8 mouse cellular contexts compared by ENCODE assay signal in the genomic region with DNA sequence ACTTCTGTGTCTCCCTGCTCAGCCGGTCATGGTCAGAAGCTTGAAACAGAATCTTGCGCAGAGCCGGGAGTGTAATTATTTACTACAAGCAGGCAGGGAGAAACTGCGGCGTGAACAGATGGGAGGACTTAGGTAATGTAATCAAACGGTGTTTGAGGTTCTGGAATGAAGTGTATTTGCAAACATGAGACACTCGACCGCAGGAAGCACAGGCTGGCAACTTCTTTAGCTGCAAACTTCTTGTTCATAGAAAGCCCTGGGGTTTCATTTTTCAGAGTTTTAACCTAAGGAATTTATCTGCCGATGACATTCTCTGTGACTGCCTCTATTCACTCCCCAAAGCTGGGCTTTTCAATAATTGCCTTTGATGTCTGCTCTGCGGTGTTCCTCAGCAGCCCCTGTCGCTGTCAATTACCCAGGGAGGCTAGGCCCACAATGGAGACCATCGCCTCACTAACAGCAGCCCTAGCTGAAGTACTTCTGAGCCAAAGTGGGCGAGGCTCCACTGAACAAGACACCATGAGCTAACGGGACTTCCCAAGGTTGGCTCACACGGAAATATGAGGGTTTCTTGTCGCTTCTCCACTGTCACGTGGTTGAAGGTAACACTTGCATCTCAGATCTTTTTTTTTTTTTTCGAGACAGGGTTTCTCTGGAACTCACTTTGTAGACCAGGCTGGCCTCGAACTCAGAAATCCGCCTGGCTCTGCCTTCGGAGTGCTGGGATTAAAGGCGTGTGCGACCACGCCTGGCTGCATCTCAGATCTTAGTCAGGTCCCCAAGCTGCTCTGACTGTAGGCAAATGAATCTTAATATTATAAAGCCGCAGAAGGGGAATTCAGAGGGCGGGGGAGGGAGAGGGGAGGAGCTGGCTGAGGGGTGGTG. TPM values are rescaled to one million over a fixed set of nuclear protein-coding genes. Genes with fewer than 3 reads are reported as not detected.
A peak's percentile ranks its signal among the peaks of the same experiment; 100 is the strongest.
DNase-seq lines count a peak whose midpoint lies in the region; ATAC-seq and TF ChIP-seq lines count a peak whose summit lies in the region.

No protein-coding gene starts in this region.

- peak overlapping the region; percentile 55 for H3K4me2 ChIP-seq in heart, embryonic 16.5 days (ENCODE audit: low read depth, low read length)

- no peak for ATAC-seq in heart, embryonic 16.5 days (replicated peaks; ENCODE audit: extremely low read depth, insufficient read depth, low FRiP score)

- no peaks in the 10 kb centered on the region for H3K27me3 ChIP-seq in heart, embryonic 16.5 days (ENCODE audit: control insufficient read depth, insufficient read depth, low read length)

- no peaks in the 10 kb centered on the region; the same call in 1 of the 2 replicates for H3K4me1 ChIP-seq in bone marrow, adult 2 months (ENCODE audit: control insufficient read depth, insufficient read depth, low read length)
- H3K4me1 ChIP-seq in heart, embryonic 16.5 days (ENCODE audit: control insufficient read depth, insufficient read depth, low read length), result peaks cover 4% of the 10 kb centered on the region

- peak; percentile 24 for DNase-seq in adrenal gland, adult 2 months
- DNase-seq in adrenal gland, adult 18-20 months (ENCODE audit: low spot score in 2 of 2), result no peak
- peak; percentile 53 to 57 for DNase-seq in kidney, postnatal 36 days
- peak; percentile 73 for DNase-seq in mesoderm, embryonic 11.5 days (ENCODE audit: low read depth, low spot score)
- DNase-seq in testis, postnatal 10 days (ENCODE audit: low spot score), result peak; percentile 47
- DNase-seq in c-Kit-positive CD71-positive TER-119-positive erythroid progenitor cells, embryonic 14.5 days (ENCODE audit: low spot score), result no peak

- TF ChIP-seq CTCF in bone marrow, adult 2 months (IDR thresholded peaks at IDR 0.05; ENCODE audit: control insufficient read depth, insufficient read depth, low read length), result no peak

- H3K27ac ChIP-seq in bone marrow, adult 2 months (ENCODE audit: control insufficient read depth, insufficient read depth, low read depth, low read length, poor library complexity), result peak overlapping the region; percentile 48; the same call in 1 of the 2 replicates
- H3K27ac ChIP-seq in heart, embryonic 16.5 days (ENCODE audit: low read length), result no peak overlapping the region

- TF ChIP-seq POLR2A in bone marrow, adult 2 months (IDR thresholded peaks at IDR 0.05; ENCODE audit: borderline replicate concordance, control insufficient read depth, low read depth, low read length), result no peak

- 19% methylated on average over 26 of the region's 26 CpGs for WGBS in bone marrow, adult 2 months
- WGBS in heart, embryonic 16.5 days, result 37% methylated on average over 26 of the region's 26 CpGs

- peak overlapping the region; percentile 55 for H3K4me3 ChIP-seq in bone marrow, adult 2 months (replicated peaks; ENCODE audit: control insufficient read depth, low read depth, low read length)
- peak overlapping the region; percentile 36 for H3K4me3 ChIP-seq in heart, embryonic 16.5 days (ENCODE audit: low read length)

- peak overlapping the region; percentile 39 for H3K9ac ChIP-seq in heart, embryonic 16.5 days (ENCODE audit: low read length)

- no peaks in the 10 kb centered on the region for H3K9me3 ChIP-seq in heart, embryonic 16.5 days (replicated peaks; ENCODE audit: control insufficient read depth, low read length)

- no peaks in the 10 kb centered on the region for H3K36me3 ChIP-seq in heart, embryonic 16.5 days (ENCODE audit: control insufficient read depth, insufficient read depth)

RNA-seq across cellular contexts. Expression of a gene that starts 19.3 kb away (rescaled TPM):
- 10 to 100 TPM; 18.9 to 19.6 TPM for total RNA-seq in adrenal gland, adult 2 months (2021)
- 6.9 and 7.8 TPM in 2 replicates for polyA plus RNA-seq in adrenal gland, adult 2 months (2012; rRNA removed)
- 10 to 100 TPM; 19.5 to 21.6 TPM for total RNA-seq in adrenal gland, adult 18-20 months (2021)
- polyA plus RNA-seq in bone marrow, adult 2 months (2011; ENCODE audit: insufficient read depth, insufficient read length, low replicate concordance, missing spikeins), result 4.7 and 9.5 TPM in 2 replicates
- polyA plus RNA-seq in heart, embryonic 16.5 days (2015; fragmentation: Nextera tagmentation; extraction: Ambion mirVana), result 18.9 and 20.3 TPM in 2 replicates

RNA-seq across cellular contexts. Expression of a gene that starts 34.8 kb away (rescaled TPM):
- under 1 TPM in 1 of 2 experiments, not detected in 1; 0.52 TPM for total RNA-seq in adrenal gland, adult 2 months (2021)
- polyA plus RNA-seq in adrenal gland, adult 2 months (2012; rRNA removed), result 0.20 TPM in 1 of 2 replicates, not detected in the other
- total RNA-seq in adrenal gland, adult 18-20 months (2021), result not detected
- not detected in 2 replicates for polyA plus RNA-seq in bone marrow, adult 2 months (2011; ENCODE audit: insufficient read depth, insufficient read length, low replicate concordance, missing spikeins)
- 2.4 and 2.6 TPM in 2 replicates for polyA plus RNA-seq in heart, embryonic 16.5 days (2015; fragmentation: Nextera tagmentation; extraction: Ambion mirVana)

Comparison
In these comparisons a context has a peak if more than half of its experiments do, and no peak if none do; other contexts are left out.
1. DNase-seq: peak in adrenal gland, adult 2 months (single experiment), kidney, postnatal 36 days (2 of 2), mesoderm, embryonic 11.5 days (single experiment) and testis, postnatal 10 days (single experiment); none in adrenal gland, adult 18-20 months (0 of 2) and c-Kit-positive CD71-positive TER-119-positive erythroid progenitor cells, embryonic 14.5 days (single experiment).